Mouse (Mus musculus): ENCODE measurements around the gene Qprt.
"Not testable (repeated sequence)": the region's sequence is repeated elsewhere in the genome, so short reads cannot be mapped to it uniquely, and the experiment has no call there.

The Qprt gene

GRCm38 (mm10) chr7:127093914-127094313 is 28.1 kb downstream of the Qprt start:
- no peak for DNase-seq

GRCm38 (mm10) chr7:127091114-127091896 is 30.7 kb downstream of the Qprt start, which contains the start of gene AI467606:
TSS of gene AI467606 (plus strand) at chr7:127091359.
- DNase-seq, result peak; percentile 81

- DNase-seq, result no peak
Measured at GRCm38 (mm10) chr7:127090154-127091113, 31.6 kb downstream of the Qprt start.

- no peak for DNase-seq
Measured at GRCm38 (mm10) chr7:127088901-127089845, 32.9 kb downstream of the Qprt start.

- no peak for DNase-seq
Measured at GRCm38 (mm10) chr7:127088083-127088482, 33.9 kb downstream of the Qprt start.

GRCm38 (mm10) chr7:127087278-127088010 is 34.6 kb downstream of the Qprt start, which contains the start of gene Zg16:
TSS of gene Zg16 (minus strand) at chr7:127087328.
- not testable (repeated sequence) for DNase-seq

GRCm38 (mm10) chr7:127085751-127086150 is 36.3 kb downstream of the Qprt start:
- DNase-seq, result not testable (repeated sequence)

- DNase-seq, result no peak
Measured at GRCm38 (mm10) chr7:127084794-127085193, 37.2 kb downstream of the Qprt start.

GRCm38 (mm10) chr7:127083689-127084088 is 38.3 kb downstream of the Qprt start:
- no peak for DNase-seq

GRCm38 (mm10) chr7:127082995-127083394 is 39.0 kb downstream of the Qprt start:
- DNase-seq, result no peak

- no peak for DNase-seq
Measured at GRCm38 (mm10) chr7:127082271-127082670, 39.8 kb downstream of the Qprt start.

- no peak for DNase-seq
Measured at GRCm38 (mm10) chr7:127080045-127080444, 42.0 kb downstream of the Qprt start.

- no peak for DNase-seq
Measured at GRCm38 (mm10) chr7:127077692-127078091, 44.3 kb downstream of the Qprt start.

GRCm38 (mm10) chr7:127076188-127076587 is 45.8 kb downstream of the Qprt start:
- DNase-seq, result no peak

GRCm38 (mm10) chr7:127073221-127073620 is 48.8 kb downstream of the Qprt start:
- DNase-seq, result no peak

GRCm38 (mm10) chr7:127070871-127071413 is 51.1 kb downstream of the Qprt start:
- DNase-seq, result no peak

GRCm38 (mm10) chr7:127066317-127066716 is 55.7 kb downstream of the Qprt start:
- DNase-seq, result no peak

GRCm38 (mm10) chr7:127065538-127065937 is 56.5 kb downstream of the Qprt start:
- no peak for DNase-seq

Data from lung, postnatal 10 days (tissue).